Mouse (Mus musculus): ENCODE measurements at regions not wholly inside any gene's neighbourhood (a gene's known extent, or its start where the extent isn't known, plus 50 kb on each side); places are given as distances from the start of the nearest gene placed in this dataset.

DNA sequence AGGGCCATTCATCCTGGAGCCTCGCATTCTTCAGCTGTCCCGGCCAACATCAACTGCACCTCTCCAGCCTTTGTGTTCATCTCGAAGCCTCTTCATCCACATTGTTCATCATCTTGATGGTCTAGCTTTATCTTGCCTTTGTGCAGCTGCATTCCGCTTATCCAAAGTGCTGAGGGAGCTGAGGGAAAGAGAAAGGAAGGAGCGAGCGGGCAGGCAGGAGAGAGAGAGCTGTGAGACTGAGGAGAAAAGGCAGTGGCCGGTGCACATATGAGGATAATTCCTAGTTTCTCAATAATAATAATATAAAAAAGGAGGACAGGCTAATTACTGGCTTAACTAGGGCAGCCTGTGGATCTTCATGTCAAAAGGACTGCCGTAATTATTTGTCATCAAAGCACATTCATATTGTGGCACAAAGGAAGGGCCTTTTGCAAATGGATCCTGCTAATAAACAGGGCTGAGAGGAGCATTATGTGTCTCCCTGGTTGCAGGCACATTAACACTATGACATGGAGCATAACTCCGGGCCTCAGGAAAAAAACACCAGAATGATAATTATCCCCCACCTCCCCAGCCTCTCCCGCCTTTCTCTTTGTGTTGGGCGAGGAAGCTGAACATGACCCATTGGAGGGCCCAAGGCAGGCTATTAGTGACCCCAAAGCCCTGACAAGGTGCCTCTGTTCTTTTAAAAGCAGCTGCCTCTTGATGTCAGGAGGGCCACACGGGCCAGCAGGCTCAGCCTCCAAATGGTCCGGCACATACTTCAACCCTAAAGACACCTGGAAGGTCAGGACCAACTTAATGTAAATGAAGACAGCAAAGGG is 751.9 kb downstream of the Bcl11a start:
- DNase-seq = no peak

- no peak for DNase-seq
Measured at GRCm38 (mm10) chr11:24830484-24830883, 752.6 kb downstream of the Bcl11a start.

- DNase-seq = no peak
Measured at GRCm38 (mm10) chr11:24843839-24844738, 766.2 kb downstream of the Bcl11a start.

GRCm38 (mm10) chr11:24856991-24857390 is 779.1 kb downstream of the Bcl11a start:
- DNase-seq = no peak

DNA sequence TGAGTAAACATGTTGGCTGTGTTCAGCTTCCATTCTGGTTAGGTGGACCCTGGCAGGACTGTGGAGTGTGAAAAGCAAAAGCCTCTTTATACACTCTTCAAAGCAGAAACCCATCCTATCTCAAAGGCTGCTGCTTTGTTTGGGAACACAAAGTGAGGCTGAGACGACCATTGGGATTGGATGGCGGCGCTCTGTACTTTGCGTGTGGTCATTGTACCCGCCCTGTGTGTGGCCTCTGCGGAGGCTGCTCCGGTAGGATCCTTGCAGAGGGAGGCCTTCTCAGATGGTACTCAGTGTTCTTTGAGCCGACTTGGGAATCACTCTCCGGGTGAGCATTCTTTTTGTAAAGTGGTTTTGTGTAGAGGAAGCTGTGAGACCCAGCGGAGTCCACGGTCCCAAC is 786.8 kb downstream of the Bcl11a start:
- no peak for DNase-seq

DNA sequence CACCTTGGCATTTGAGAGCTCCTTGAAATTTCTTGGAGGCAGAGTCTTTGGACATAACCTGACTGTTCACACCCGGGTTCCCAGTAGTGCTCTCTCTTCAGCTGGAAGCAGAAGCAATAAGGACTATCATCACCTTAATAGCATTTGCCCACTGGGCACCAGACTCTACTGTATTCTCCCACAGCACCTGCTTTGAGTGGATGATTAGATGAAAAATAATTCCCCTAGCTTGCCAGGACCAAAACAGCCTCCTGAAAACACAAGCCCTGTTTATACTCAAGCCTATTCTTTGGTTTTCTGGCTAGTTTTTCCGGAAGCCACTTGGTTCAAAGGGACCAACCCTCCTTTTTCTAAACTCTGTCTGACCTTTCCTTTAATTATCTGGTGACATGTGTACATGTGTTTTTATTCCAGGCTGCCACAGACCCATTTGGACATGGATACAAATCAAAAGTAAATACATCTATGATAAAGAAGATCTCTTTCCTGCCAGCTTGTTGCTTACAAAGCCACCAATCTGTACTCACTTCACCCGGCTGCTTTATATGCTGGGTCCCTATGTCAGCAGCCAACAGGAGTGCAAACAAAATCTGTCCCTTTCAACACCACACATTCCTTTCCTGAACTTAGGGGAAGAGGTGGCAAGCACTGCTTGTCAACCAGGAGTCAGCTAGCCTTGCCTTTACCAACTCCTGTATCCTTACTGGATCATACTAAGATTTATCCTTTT is 787.4 kb downstream of the Bcl11a start:
- no peak for DNase-seq

Small RNA genes in the stretch of these regions (microRNA-seq; reads per million reads assigned to microRNA genes)
- gene Gm25507 (ENCODE audit: borderline replicate concordance in 2 of 2) = 0 reads per million in 2 experiments
